Mouse (Mus musculus) neural tube, embryonic 11.5 days (tissue): ENCODE measurements around the gene Syne1. TPM values are rescaled to one million over a fixed set of nuclear protein-coding genes. Genes with fewer than 3 reads are reported as not detected.

Experiments
- ATAC-seq: fragments of 200-750 bp; cut with Nextera tagmentation; 2 replicates; pipeline ENCODE4 v1.8.0; 2017; ENCODE audit warnings: moderate number of reproducible peaks, mild to moderate bottlenecking, moderate TSS enrichment, moderate library complexity; ENCODE audit not compliant: insufficient read depth, low FRiP score, low TSS enrichment
- DNase-seq: peaks from one replicate; pipeline ENCODE4 v3.0.0-alpha.2; 2015; ENCODE audit warnings: low spot score
- H3K27ac ChIP-seq: fragments of 300-500 bp; sonication (generic); 2 replicates; pipeline ENCODE4 v1.5.1; 2014; ENCODE audit warnings: low read depth, mild to moderate bottlenecking, low read length
- H3K27me3 ChIP-seq: fragments of 300-500 bp; sonication (generic); 2 replicates; pipeline ENCODE4 v1.6.1; 2014; ENCODE audit warnings: mild to moderate bottlenecking, low read length, mixed read lengths; ENCODE audit not compliant: control insufficient read depth, insufficient read depth
- H3K36me3 ChIP-seq: fragments of 300-500 bp; sonication (generic); 2 replicates; pipeline ENCODE4 v1.6.1; 2014; ENCODE audit warnings: mild to moderate bottlenecking, low read length, moderate library complexity, mixed read lengths; ENCODE audit not compliant: control insufficient read depth, insufficient read depth
- H3K4me1 ChIP-seq: fragments of 300-500 bp; sonication (generic); 2 replicates; pipeline ENCODE4 v1.6.1; 2014; ENCODE audit warnings: low read length, mixed read lengths; ENCODE audit not compliant: control insufficient read depth, insufficient read depth
- H3K4me2 ChIP-seq: fragments of 300-500 bp; sonication (generic); 2 replicates; pipeline ENCODE4 v1.6.1; 2014; ENCODE audit warnings: low read depth, mild to moderate bottlenecking, moderate library complexity
- H3K4me3 ChIP-seq: fragments of 300-500 bp; sonication (generic); 2 replicates; pipeline ENCODE4 v1.5.1; 2014; ENCODE audit warnings: low read depth, low read length
- H3K9ac ChIP-seq: fragments of 300-500 bp; sonication (generic); 2 replicates; pipeline ENCODE4 v1.6.1; 2014; ENCODE audit warnings: mild to moderate bottlenecking, low read length
- H3K9me3 ChIP-seq: fragments of 300-500 bp; sonication (generic); 2 replicates; pipeline ENCODE4 v1.6.1; 2016; ENCODE audit warnings: low read length; ENCODE audit not compliant: control insufficient read depth
- WGBS: fragments of 180-500 bp; shearing (Covaris S2); extraction: QIAGEN DNeasy Blood & Tissue Kit; methylation state at CpG from one replicate; pipeline ENCODE4 v1.1.7; 2014; 5-methylcytosine and 5-hydroxymethylcytosine counted together
- polyA plus RNA-seq: library from polyadenylated mRNA; unstranded; fragments of >200 nt; fragmentation: Nextera tagmentation; extraction: Ambion mirVana; gene quantifications from 2 replicates; pipeline ENCODE4 v1.2.1, GENCODE M21; 2014

Syne1 gene
- polyA plus RNA-seq, 1 experiment from 2014 or later: 3.2 TPM

- ATAC-seq: no peak
- H3K36me3 ChIP-seq: no peaks in the 10 kb centered on the region
- H3K4me2 ChIP-seq: no peak overlapping the region
- H3K9ac ChIP-seq: no peak overlapping the region
- no peak for DNase-seq
- no peaks in the 10 kb centered on the region for H3K4me1 ChIP-seq
- no peak overlapping the region for H3K27ac ChIP-seq
- H3K27me3 ChIP-seq: no peaks in the 10 kb centered on the region
- no peaks in the 10 kb centered on the region for H3K9me3 ChIP-seq
- H3K4me3 ChIP-seq: no peak overlapping the region
- WGBS: 76% methylated on average over 1 of the region's 1 CpGs
Measured at GRCm38 (mm10) chr10:5170425-5170824, 380.9 kb downstream of the Syne1 start.

DNA sequence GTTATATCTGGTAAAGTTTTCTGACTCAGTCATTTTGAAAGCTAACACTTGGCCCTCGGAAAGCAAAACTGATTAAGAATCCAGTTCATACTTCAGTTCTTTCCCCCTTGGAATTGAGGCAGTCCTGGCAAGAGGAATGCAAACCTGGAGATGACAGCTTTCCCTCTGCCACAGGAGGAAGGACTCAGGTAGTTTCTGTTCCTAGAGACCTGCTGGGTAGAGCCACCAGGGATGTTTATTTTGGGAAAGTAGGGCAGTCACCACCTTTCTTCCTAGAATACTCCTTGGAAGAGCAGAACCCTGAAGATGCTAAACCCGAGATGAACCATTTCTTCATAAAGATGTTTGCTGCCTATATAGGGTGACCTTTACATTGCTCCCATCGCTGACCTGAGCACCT lies 383.8 kb downstream of the Syne1 start:
- Histone ChIP-seq H3K36me3 (no peaks in the 10 kb centered on the region), H3K4me2 (no peak overlapping the region), H3K4me3 (no peak overlapping the region), H3K4me1 (no peaks in the 10 kb centered on the region), H3K9ac (no peak overlapping the region), H3K27me3 (no peaks in the 10 kb centered on the region), H3K9me3 (no peaks in the 10 kb centered on the region), H3K27ac (no peak overlapping the region)
- DNase-seq (no peak), ATAC-seq (no peak)
- 85% methylated on average over 3 of the region's 3 CpGs for WGBS

DNA sequence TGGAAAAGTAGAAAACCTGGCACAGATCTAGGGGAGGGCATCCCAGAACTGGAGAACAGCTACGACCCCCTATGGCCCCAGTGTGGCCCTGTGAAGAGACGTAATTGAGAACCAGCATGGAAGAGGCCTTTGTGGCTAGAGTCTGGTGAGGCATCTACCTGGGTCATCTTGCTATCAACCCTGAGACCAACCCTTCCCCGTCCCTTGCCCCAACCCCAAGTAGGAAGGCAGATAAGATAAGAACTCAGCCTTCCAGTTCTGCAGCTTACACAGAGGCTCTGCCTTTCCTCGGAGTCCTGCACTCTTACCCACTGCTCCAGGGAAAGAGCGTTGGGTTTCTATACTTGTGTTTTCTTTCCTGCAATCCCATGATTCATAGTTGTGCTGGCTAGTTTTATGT lies 385.8 kb downstream of the Syne1 start:
- 84% methylated on average over 5 of the region's 5 CpGs for WGBS
- no peak overlapping the region for H3K4me3 ChIP-seq
- H3K9me3 ChIP-seq: no peaks in the 10 kb centered on the region
- no peak overlapping the region for H3K4me2 ChIP-seq
- no peak for ATAC-seq
- no peaks in the 10 kb centered on the region for H3K36me3 ChIP-seq
- no peak for DNase-seq
- no peak overlapping the region for H3K27ac ChIP-seq
- no peaks in the 10 kb centered on the region for H3K27me3 ChIP-seq
- H3K4me1 ChIP-seq: no peaks in the 10 kb centered on the region
- H3K9ac ChIP-seq: no peak overlapping the region

DNA sequence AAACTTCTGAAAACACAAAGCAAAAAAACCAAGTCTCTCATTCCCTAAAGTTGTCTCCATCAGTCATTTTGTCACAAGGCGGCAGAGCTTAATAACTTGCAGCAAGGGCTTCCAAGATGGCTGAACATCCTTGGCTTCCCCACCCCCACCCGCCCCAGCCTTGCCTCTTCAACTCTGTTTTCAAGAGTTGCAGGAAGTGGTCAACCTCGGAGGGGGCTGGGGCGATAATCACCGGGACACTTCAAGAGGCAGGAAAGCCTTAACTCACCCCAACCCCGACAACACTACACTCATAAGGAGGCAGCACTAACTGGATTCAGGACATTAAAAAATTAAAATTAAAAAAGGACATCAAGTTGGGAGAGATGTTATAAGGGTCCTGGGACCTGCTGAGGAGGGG lies 387.5 kb downstream of the Syne1 start:
- H3K4me3 ChIP-seq: no peak overlapping the region
- no peaks in the 10 kb centered on the region for H3K27me3 ChIP-seq
- H3K4me2 ChIP-seq: no peak overlapping the region
- H3K9ac ChIP-seq: no peak overlapping the region
- no peaks in the 10 kb centered on the region for H3K9me3 ChIP-seq
- 70% methylated on average over 6 of the region's 6 CpGs for WGBS
- no peak for DNase-seq
- no peaks in the 10 kb centered on the region for H3K36me3 ChIP-seq
- H3K4me1 ChIP-seq: no peaks in the 10 kb centered on the region
- H3K27ac ChIP-seq: no peak overlapping the region
- no peak for ATAC-seq

GRCm38 (mm10) chr10:5163286-5163685 lies 388.0 kb downstream of the Syne1 start:
- Histone ChIP-seq H3K4me3 (no peak overlapping the region), H3K9me3 (no peaks in the 10 kb centered on the region), H3K4me1 (no peaks in the 10 kb centered on the region), H3K27me3 (no peaks in the 10 kb centered on the region), H3K9ac (no peak overlapping the region), H3K4me2 (no peak overlapping the region), H3K27ac (no peak overlapping the region), H3K36me3 (no peaks in the 10 kb centered on the region)
- ATAC-seq (no peak), DNase-seq (no peak)
- WGBS: 85% methylated on average over 3 of the region's 3 CpGs

DNA sequence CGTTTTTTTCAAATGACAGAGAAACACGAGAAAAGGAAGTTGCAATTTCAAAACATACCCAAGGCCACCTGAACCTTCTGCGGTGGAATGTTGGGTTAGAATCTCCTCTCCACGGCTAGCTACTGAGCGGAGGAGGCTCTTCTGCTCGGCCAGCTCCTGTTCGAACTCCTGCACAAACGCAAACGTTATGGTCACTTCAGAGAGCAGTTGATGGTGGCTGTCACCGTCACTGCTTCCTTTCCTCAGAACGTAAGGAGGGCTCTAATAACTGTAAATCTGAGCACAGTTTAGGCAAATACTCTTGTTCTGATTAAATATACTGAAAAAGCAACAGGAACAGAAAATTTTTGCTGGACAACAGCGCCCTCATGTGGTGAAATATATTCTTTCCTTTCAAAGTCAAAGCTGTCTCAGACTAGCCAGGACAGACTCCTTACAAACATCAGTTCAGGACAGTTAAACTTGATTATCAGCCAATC lies 389.8 kb downstream of the Syne1 start:
- H3K9me3 ChIP-seq: no peaks in the 10 kb centered on the region
- DNase-seq (peak; percentile 65), ATAC-seq (0 out of 2 replicates have a peak, but pooled peaks have one; percentile 16)
- WGBS: 57% methylated on average over 12 of the region's 12 CpGs
- H3K27me3 ChIP-seq: no peaks in the 10 kb centered on the region
- H3K4me3 ChIP-seq: no peak overlapping the region
- no peak overlapping the region for H3K9ac ChIP-seq
- no peak overlapping the region for H3K4me2 ChIP-seq
- H3K36me3 ChIP-seq: no peaks in the 10 kb centered on the region
- H3K27ac ChIP-seq: no peak overlapping the region
- H3K4me1 ChIP-seq: no peaks in the 10 kb centered on the region

- no peaks in the 10 kb centered on the region for H3K27me3 ChIP-seq
- DNase-seq: no peak
- H3K27ac ChIP-seq: no peak overlapping the region
- ATAC-seq: no peak
- H3K4me1 ChIP-seq: no peaks in the 10 kb centered on the region
- no peaks in the 10 kb centered on the region for H3K36me3 ChIP-seq
- H3K9ac ChIP-seq: no peak overlapping the region
- H3K4me2 ChIP-seq: no peak overlapping the region
- H3K9me3 ChIP-seq: no peaks in the 10 kb centered on the region
- 77% methylated on average over 8 of the region's 8 CpGs for WGBS
- H3K4me3 ChIP-seq: no peak overlapping the region
Measured at GRCm38 (mm10) chr10:5159679-5160078, 391.6 kb downstream of the Syne1 start.

GRCm38 (mm10) chr10:5153047-5153446 lies 398.2 kb downstream of the Syne1 start:
- no peak overlapping the region for H3K4me3 ChIP-seq
- H3K27ac ChIP-seq: no peak overlapping the region
- no peak overlapping the region for H3K4me2 ChIP-seq
- ATAC-seq (no peak), DNase-seq (no peak)
- WGBS: 89% methylated on average over 6 of the region's 6 CpGs
- no peaks in the 10 kb centered on the region for H3K9me3 ChIP-seq
- no peaks in the 10 kb centered on the region for H3K36me3 ChIP-seq
- H3K4me1 ChIP-seq: no peaks in the 10 kb centered on the region
- H3K27me3 ChIP-seq: no peaks in the 10 kb centered on the region
- no peak overlapping the region for H3K9ac ChIP-seq

DNA sequence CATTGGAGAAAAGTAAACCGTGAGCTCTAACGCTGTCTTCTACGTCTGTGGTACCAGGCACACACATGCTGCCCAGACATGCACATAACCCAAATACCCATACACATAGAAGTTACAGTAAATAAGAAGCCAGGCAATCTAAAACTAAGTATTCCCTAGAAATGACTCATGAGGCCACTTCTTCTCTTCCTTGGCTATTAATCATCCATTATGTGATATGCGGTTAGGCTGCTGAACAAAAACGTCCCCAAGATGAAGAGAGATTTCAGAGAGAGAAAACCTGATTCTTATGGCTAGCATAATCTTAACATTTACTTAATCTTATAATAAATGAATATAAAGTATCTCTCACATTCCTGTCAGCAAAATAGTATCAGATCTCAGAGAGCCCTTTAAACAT lies 409.8 kb downstream of the Syne1 start:
- no peak overlapping the region for H3K27ac ChIP-seq
- no peak overlapping the region for H3K4me3 ChIP-seq
- no peak overlapping the region for H3K9ac ChIP-seq
- H3K9me3 ChIP-seq: no peaks in the 10 kb centered on the region
- no peaks in the 10 kb centered on the region for H3K4me1 ChIP-seq
- WGBS: 81% methylated on average over 5 of the region's 5 CpGs
- no peaks in the 10 kb centered on the region for H3K27me3 ChIP-seq
- H3K4me2 ChIP-seq: no peak overlapping the region
- H3K36me3 ChIP-seq: no peaks in the 10 kb centered on the region
- ATAC-seq (no peak), DNase-seq (no peak)
